Mouse (Mus musculus) heart, postnatal 0 days (tissue): Measurements from ENCODE around the gene Tmprss12.

ENCODE experiments used
- CTCF ChIP-seq: IDR thresholded peaks from 2 replicates; pipeline ENCODE4 v1.5.1; 2016; ENCODE audit warnings: antibody characterized with exemption, control low read depth, low read depth
- EP300 ChIP-seq: IDR thresholded peaks from 2 replicates; pipeline ENCODE4 v1.6.1; 2016; ENCODE audit warnings: antibody characterized with exemption, low read depth

- TF ChIP-seq CTCF (no peak), EP300 (no peak)
These were observed 9.2 kb upstream of the Tmprss12 start for GRCm38 (mm10) chr15:100271411-100271810.
